Mouse (Mus musculus) mature B cell (primary cell): Measurements from ENCODE around the gene Katnb1.

Experiments
- in situ Hi-C: fragments of 300-500 bp; cut with MboI; formaldehyde crosslinking; loops from 2 replicates; pipeline ENCODE4 v1.14.3; 2019

Gene Katnb1

DNA sequence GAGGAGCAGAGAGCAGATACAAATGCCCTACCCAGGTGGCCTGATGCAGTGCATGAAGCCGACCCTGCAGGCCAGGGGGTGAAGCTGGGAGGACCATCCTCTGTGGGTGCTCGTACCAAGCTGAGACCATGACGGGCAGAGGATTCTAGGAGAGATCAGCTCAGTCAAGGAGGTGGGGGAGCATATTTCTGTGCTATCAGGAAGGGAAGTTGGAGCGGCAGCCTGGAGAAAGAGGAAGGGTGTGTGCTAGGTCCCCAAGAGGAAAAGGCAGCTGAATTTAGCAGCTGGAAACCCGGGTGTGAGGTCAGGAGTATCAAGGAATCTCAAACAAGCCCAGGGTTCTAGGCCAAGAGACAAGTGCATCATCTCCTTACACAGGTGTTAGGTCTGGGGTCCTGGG lies 59.6 kb downstream of the Katnb1 start:
- in situ Hi-C loops = no loop called here

DNA sequence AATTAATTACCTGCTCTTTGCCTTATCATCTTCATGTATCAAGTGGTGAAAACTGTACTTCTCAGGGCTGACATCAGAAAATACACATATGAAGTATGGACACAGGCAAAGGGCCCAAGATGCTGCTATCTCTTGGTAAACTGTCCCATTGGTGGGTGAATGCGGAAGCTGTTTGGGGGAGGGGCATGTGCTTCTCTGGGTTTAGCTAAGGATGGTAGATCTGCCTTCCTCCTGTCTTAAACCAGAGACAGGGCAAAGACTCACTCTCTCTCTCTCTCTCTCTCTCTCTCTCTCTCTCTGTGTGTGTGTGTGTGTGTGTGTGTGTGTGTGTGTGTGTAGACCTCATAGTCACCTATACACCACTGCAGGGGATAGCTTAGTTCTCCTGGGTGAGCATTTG lies 60.0 kb downstream of the Katnb1 start:
- in situ Hi-C loops = no loop called here

DNA sequence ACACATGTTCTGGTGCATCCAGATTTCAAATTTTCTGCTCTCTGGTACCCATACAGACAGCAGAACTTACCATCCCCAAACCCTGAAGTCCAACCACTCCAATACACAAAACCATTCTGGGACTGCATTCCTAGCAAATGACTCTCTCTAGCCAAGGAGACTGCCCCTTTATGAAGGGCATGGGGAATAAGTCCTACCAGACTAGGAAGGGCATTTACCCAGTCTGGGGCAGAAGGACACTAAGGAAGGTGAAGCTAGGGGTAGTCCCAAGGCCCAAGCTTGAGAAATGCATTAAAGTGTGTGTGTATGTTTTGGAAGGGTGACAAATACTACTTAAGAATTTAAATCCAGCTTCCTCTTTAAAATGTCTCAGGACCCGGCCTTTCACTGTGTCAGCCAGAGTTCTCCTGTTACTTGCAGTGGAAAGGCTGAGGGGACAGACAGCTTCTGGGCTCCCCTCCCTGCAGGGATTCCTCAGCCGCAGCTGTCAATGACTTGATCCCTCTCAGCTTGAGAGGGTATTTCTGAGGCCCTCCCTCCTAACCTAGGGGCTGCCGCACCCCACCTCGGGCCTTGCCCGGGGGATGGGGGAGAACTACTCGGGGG lies 60.6 kb downstream of the Katnb1 start:
- in situ Hi-C loops = no loop called here

DNA sequence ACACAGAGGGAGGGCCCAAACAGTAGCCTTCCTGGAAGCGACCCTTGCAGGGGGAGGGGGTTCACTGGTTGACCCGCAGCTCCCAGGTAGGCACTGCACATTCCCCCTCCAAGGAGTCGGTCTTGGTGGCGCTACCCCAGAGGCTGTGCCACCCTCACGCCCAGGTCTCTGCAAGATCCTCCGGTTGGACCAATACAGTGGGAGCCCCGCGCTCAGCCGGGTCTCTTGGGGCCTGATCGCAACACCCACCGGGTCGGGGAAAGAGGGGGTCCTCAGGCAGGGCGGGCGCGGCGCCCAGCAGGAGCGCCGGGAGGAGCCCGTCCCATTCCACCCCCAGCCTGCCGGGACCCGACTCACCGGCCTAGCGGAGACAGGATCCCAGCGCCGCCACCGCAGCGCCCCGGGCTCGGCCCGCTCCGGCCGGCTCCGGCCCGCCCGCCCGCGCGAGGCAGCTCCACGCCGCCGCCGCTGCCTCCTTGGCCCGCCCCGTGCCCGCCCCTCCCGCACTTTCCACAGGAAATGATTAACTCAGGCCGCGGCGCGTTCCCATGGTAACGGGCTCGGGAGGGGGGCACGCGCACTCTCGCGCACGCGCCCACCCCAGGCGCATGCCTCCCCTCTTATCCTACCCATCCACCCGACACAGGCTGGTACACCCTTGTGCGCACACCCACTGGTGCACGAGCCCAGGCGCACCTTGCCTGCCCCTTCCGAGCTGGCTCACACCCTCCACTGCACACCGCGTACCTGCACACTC lies 61.3 kb downstream of the Katnb1 start:
- in situ Hi-C loops = no loop called here

DNA sequence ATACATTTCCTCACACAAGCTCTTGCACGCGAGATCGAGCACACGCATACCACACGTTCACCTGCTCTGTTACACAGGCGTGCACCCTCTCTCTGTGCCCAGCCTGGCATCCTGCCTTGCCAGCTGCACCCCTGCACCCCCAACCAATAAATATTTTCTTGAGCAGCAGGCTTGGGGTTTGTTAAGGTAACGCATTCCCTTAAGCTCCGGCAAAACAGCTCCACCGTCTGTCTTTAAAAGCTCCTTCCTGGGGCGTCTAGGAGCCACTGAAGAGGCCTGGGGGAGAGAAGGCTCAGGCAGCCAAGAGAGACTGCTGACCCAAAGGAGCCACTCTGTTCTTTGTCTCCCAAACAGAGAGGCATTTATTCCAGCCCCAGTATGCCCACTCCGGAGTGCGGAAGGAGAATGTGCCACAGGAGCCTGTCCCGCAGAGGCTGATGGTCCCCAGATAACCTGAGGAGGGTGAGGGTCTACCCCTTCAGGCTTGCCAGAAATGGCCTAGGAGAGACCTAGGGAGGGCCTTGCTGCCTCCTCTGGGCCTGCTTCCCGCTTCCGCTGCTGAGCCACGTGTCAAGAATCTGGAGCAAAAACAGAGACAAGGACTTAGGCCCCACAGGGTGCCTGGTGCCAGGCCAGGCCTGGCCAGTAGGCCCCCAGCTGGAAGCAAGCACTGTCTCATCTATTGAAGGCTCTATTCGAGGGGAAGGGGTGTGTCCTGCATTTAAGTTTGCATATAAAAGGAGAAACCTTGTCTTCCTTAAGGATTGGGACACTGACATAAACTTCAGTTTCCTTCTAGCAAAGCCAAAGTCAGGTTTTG lies 62.2 kb downstream of the Katnb1 start:
- in situ Hi-C loops = no loop called here

DNA sequence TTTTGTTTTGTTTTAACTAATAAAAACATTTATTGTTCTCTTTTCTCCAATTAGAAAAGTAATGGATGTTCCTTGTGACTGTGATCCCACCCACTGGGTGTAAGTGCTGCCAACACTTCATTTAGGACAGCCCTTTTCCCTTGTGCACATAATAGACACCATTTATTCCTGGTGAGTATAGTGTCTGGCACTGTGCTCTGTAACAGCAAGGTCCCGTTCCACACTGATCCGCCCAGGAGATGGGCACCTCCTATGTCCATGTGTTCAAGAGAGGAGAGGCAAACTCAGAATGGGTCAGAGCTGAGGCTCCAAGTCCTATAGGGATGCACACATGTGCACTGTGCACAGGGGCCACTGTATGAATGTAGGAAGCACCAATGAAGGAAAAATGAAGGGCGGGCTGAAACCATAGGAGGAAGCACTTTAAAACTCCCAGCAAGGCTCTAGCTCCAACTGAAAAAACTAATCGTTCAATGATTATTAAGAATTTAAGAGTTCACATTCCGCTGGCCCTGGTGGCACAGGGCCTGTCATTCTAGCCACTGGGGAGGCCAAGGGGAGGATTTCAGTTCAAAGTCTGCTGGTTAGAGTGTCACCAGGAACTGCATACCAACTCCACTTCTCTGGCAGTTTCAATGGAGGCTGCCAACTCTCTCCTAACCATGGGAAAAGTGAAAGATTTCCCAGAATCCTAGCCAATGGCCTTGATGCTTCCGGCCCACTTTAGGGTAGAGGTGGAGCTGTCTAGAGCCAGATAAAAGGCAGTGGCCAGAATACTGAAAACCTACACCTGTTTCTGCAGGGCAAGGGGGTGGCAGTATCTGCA lies 63.0 kb downstream of the Katnb1 start:
- in situ Hi-C loops = no loop called here

DNA sequence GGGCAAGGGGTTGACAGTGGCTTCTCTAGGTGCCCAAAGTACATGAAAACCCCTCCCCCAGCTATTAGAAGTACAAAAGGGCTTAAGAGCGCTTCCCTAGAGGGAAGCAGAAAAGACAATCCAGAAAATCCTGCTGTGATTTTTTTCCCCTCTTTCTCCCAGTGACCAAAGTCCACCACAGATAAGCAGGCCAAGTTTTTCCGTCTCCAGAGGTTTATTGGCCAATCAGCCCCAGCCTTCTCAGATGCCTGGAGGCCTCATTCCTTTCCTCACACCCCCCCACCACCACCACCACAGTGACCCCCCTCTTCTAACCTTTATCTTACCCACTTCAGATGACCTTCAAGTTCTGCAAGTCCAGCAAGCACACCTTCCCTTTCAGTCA lies 63.6 kb downstream of the Katnb1 start:
- in situ Hi-C loops = no loop called here

DNA sequence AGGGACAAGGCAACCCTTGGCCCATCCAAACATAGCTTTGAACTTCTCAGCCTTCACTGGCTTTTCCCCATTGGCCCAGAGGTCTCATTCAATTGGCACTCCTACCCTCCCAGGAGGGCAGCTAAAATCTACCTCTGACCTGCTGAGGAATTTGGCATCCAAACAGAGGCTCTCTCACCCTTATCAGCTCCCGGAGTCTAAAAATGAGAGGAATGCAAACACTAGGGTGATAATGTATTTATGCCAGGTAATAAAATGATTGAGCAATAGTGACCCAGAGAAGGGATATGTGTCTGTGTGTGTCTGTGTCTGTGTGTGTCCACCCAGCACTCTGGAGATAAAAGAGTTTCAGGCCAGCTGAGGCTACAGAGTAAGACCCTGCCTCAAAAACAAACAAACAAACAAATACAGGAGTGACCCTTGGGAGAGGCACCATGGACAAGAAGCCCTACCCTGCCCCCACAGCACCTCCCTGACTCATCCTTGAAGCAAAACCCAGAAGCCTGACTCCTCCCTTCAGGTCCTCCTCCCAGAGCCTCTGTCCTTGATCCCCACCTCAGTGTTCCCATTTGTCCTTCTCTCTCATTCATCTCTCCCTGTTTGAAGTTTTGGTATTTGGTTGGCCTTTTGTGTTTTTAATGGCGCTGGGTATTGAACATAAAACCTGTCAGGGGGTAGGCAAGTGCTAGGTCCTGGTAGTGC lies 65.2 kb downstream of the Katnb1 start:
- in situ Hi-C loops = no loop called here

DNA sequence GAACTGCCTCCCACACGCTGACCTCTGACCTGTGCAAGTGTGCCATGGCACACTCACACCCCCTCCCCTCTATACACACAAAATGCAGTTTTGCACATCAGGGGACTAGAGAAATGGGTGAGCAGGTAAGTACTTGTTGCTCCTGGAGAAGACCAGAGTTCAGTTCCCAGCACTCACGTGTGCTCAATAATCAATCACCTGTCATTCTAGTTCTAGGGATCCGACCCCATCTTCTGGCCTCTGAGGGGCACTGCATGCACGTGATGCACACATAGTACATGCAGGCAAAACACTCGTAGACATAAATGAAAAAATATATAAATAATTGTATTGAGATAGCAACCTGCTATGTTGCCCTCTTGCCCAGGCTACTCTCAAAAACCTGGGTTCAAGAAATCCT lies 65.9 kb downstream of the Katnb1 start:
- in situ Hi-C loops = no loop called here

DNA sequence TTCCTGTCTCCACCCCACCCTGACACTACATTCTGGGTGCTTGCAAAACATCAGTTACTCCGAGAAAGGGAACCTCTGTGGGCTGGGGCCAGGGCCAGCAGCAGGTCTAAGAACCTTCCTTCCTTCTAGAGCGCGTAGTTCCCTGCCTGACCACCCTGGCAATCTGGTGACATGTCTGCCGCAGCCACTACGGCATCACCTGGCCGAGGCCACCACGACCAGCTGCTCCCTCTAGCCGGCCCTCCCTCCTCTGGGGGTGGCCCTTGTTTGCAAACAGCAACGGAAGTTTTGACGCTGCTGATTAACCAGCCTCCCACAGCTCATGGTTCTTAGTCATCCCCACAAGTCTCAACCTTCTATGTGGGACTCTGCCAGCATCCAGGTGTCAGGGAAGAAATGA lies 68.4 kb downstream of the Katnb1 start:
- in situ Hi-C loops = no loop called here

DNA sequence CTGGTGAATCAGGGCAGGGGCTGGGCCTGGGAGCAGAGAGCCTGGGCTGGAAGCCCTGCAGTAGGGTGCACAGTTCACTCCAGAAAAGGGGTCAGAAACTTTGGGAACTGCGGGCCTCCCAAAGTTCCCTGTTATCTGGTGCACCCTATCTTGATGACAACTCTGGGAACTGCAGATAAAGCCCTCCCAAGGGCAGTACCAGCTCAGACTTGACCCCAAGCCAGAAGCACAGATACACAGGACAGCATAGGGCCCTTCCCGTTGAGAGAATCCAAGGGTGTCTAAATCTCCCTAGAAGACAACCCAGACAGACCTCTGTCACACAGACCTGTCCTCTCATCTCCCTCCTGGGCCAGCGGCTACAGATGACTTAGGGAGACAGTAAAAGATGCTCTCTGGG lies 69.6 kb downstream of the Katnb1 start:
- in situ Hi-C loops = no loop called here
